In genomic region chr19:24897006-24897895, GRCm38 (mm10) we compare ENCODE assay signal across 9 mouse cellular contexts. TPM values are rescaled to one million over a fixed set of nuclear protein-coding genes. Genes with fewer than 3 reads are reported as not detected.
DNase-seq lines count a peak whose midpoint lies in the region; ATAC-seq and TF ChIP-seq lines count a peak whose summit lies in the region.
"Had no signal": no experiment of that assay in that cellular context is flagged by ENCODE, and none has a peak within 500 bp of the region (broad histone marks: within the 10 kb centered on the region; RNA-seq: fewer than 3 reads in every experiment).

No protein-coding gene starts in this region.

- 2% methylated on average over 57 of the region's 57 CpGs for WGBS in heart, embryonic 13.5 days
- 1% methylated on average over 57 of the region's 57 CpGs for WGBS in hindbrain, embryonic 13.5 days
- WGBS in midbrain, postnatal 0 days: 2% methylated on average over 53 of the region's 57 CpGs

- H3K9ac ChIP-seq in heart, embryonic 13.5 days: peak overlapping the region; percentile 9; the same call in 1 of the 2 replicates
- H3K9ac ChIP-seq in hindbrain, embryonic 13.5 days: no peak overlapping the region
- H3K9ac ChIP-seq in midbrain, postnatal 0 days (replicated peaks; ENCODE audit: low read length, poor library complexity, severe bottlenecking): no peak overlapping the region

- no peak for DNase-seq in heart, postnatal 25 days (ENCODE audit: low spot score)
- DNase-seq in midbrain, postnatal 0 days (ENCODE audit: low spot score): no peak
- DNase-seq in cerebellum, adult 9-11 months: no peak
- no peak for DNase-seq in B cell, adult 2 months
- no peak for DNase-seq in left cerebral cortex, postnatal 36 days (ENCODE audit: low spot score in 2 of 2)

- ATAC-seq in heart, embryonic 13.5 days (ENCODE audit: extremely low read depth, insufficient number of reproducible peaks, low FRiP score, low TSS enrichment): no peak
- 0 out of 2 replicates have a peak, but pooled peaks have one; percentile 13 for ATAC-seq in common myeloid progenitor, adult 5-6 weeks (replicated peaks; ENCODE audit: low read depth, poor library complexity, severe bottlenecking)
- no peak for ATAC-seq in hindbrain, embryonic 13.5 days (ENCODE audit: low FRiP score)
- ATAC-seq in midbrain, postnatal 0 days (ENCODE audit: low FRiP score): 0 out of 2 replicates have a peak, but pooled peaks have one; percentile 22

- H3K4me1 ChIP-seq in heart, embryonic 13.5 days: peaks cover 28% of the 10 kb centered on the region
- H3K4me1 ChIP-seq in hindbrain, embryonic 13.5 days (replicated peaks): peaks cover 23% of the 10 kb centered on the region
- peaks cover 10% of the 10 kb centered on the region; the same call in 1 of the 2 replicates for H3K4me1 ChIP-seq in midbrain, postnatal 0 days (ENCODE audit: insufficient read depth, low read length)

- intact Hi-C loops in heart, postnatal 25 days (cut with DNase I): no loop called here
- intact Hi-C loops in left cerebral cortex, postnatal 36 days (cut with DNase I): loop anchor here (5.0 kb wide), 1 partner anchor 710 kb away; no protein-coding TSS in a partner anchor

- no peaks in the 10 kb centered on the region for H3K9me3 ChIP-seq in heart, embryonic 13.5 days
- H3K9me3 ChIP-seq in hindbrain, embryonic 13.5 days: no peaks in the 10 kb centered on the region
- H3K9me3 ChIP-seq in midbrain, postnatal 0 days (ENCODE audit: low read length): no peaks in the 10 kb centered on the region

- H3K4me2 ChIP-seq in heart, embryonic 13.5 days: peak overlapping the region; percentile 61
- peak overlapping the region; percentile 40 for H3K4me2 ChIP-seq in hindbrain, embryonic 13.5 days
- H3K4me2 ChIP-seq in midbrain, postnatal 0 days (ENCODE audit: low read depth, low read length, poor library complexity, severe bottlenecking): no peak overlapping the region

- peaks cover 70% of the 10 kb centered on the region for H3K27me3 ChIP-seq in heart, embryonic 13.5 days (replicated peaks)
- peaks cover 78% of the 10 kb centered on the region for H3K27me3 ChIP-seq in hindbrain, embryonic 13.5 days
- H3K27me3 ChIP-seq in midbrain, postnatal 0 days (ENCODE audit: insufficient read depth, low read length): peaks cover 55% of the 10 kb centered on the region
- H3K27me3 ChIP-seq: CH12.LX had no signal

- peak overlapping the region; percentile 41 for H3K4me3 ChIP-seq in heart, embryonic 13.5 days
- peak overlapping the region; percentile 20 for H3K4me3 ChIP-seq in hindbrain, embryonic 13.5 days
- no peak overlapping the region; the same call in 1 of the 2 replicates for H3K4me3 ChIP-seq in midbrain, postnatal 0 days (ENCODE audit: low read depth, low read length)

- TF ChIP-seq CTCF in midbrain, postnatal 0 days (IDR thresholded peaks at IDR 0.05): no peak

- no peak overlapping the region for H3K27ac ChIP-seq in heart, embryonic 13.5 days (replicated peaks)
- H3K27ac ChIP-seq in hindbrain, embryonic 13.5 days: no peak overlapping the region
- no peak overlapping the region for H3K27ac ChIP-seq in midbrain, postnatal 0 days (ENCODE audit: low read depth, low read length)

- H3K36me3 ChIP-seq in heart, embryonic 13.5 days: no peaks in the 10 kb centered on the region
- no peaks in the 10 kb centered on the region for H3K36me3 ChIP-seq in hindbrain, embryonic 13.5 days
- no peaks in the 10 kb centered on the region for H3K36me3 ChIP-seq in midbrain, postnatal 0 days (ENCODE audit: insufficient read depth, low read length)

RNA-seq across cellular contexts. Expression of gene Foxd4, which starts 3.7 kb away (rescaled TPM):
- not detected in 2 replicates for polyA plus RNA-seq in heart, embryonic 13.5 days (2015; fragmentation: Nextera tagmentation; extraction: Ambion mirVana)
- total RNA-seq in heart, postnatal 25 days (2021): not detected
- 0.18 TPM in 1 of 2 replicates, not detected in the other for total RNA-seq in common myeloid progenitor, adult 5-6 weeks (2017)
- 0.19 TPM in 1 of 2 replicates, not detected in the other for polyA plus RNA-seq in hindbrain, embryonic 13.5 days (2015; fragmentation: Nextera tagmentation; extraction: Ambion mirVana)
- not detected in 2 replicates for total RNA-seq in midbrain, postnatal 0 days (2014; rRNA removed)
- not detected in 2 replicates for polyA plus RNA-seq in midbrain, postnatal 0 days (2015; fragmentation: Nextera tagmentation; extraction: Ambion mirVana)
- total RNA-seq in left cerebral cortex, postnatal 36 days (2021): not detected
- total RNA-seq: CH12.LX had no signal

RNA-seq across cellular contexts. Expression of gene Gm10053, which starts 21.8 kb away (rescaled TPM):
- 603 and 704 TPM in 2 replicates for polyA plus RNA-seq in heart, embryonic 13.5 days (2015; fragmentation: Nextera tagmentation; extraction: Ambion mirVana)
- 1,000 to 10,000 TPM; 1,136 to 1,153 TPM for total RNA-seq in heart, postnatal 25 days (2021)
- total RNA-seq in common myeloid progenitor, adult 5-6 weeks (2017): 91.6 and 182 TPM in 2 replicates
- polyA plus RNA-seq in hindbrain, embryonic 13.5 days (2015; fragmentation: Nextera tagmentation; extraction: Ambion mirVana): 246 and 248 TPM in 2 replicates
- 35.6 and 54.8 TPM in 2 replicates for total RNA-seq in midbrain, postnatal 0 days (2014; rRNA removed)
- polyA plus RNA-seq in midbrain, postnatal 0 days (2015; fragmentation: Nextera tagmentation; extraction: Ambion mirVana): 302 and 326 TPM in 2 replicates
- total RNA-seq in left cerebral cortex, postnatal 36 days (2021): 100 to 1,000 TPM; 197 to 206 TPM

RNA-seq across cellular contexts. Expression of gene Pgm5, which starts 35.6 kb away (rescaled TPM):
- 5.0 and 5.3 TPM in 2 replicates for polyA plus RNA-seq in heart, embryonic 13.5 days (2015; fragmentation: Nextera tagmentation; extraction: Ambion mirVana)
- 10 to 100 TPM; 93.4 to 99.9 TPM for total RNA-seq in heart, postnatal 25 days (2021)
- total RNA-seq in common myeloid progenitor, adult 5-6 weeks (2017): not detected in 2 replicates
- 0.65 and 1.4 TPM in 2 replicates for polyA plus RNA-seq in hindbrain, embryonic 13.5 days (2015; fragmentation: Nextera tagmentation; extraction: Ambion mirVana)
- 11.7 TPM in 2 replicates for total RNA-seq in midbrain, postnatal 0 days (2014; rRNA removed)
- 0.53 and 0.57 TPM in 2 replicates for polyA plus RNA-seq in midbrain, postnatal 0 days (2015; fragmentation: Nextera tagmentation; extraction: Ambion mirVana)
- 1 to 10 TPM; 3.7 to 7.0 TPM for total RNA-seq in left cerebral cortex, postnatal 36 days (2021)
- total RNA-seq: CH12.LX had no signal

Comparison
In these comparisons a context has a peak if more than half of its experiments do, and no peak if none do; other contexts are left out.
1. ATAC-seq: peak in common myeloid progenitor, adult 5-6 weeks (single experiment) and midbrain, postnatal 0 days (single experiment); none in heart, embryonic 13.5 days (single experiment) and hindbrain, embryonic 13.5 days (single experiment).